Mouse (Mus musculus) heart, postnatal 10 days (tissue): Measurements from ENCODE around the gene Leng9. TPM values are rescaled to one million over a fixed set of nuclear protein-coding genes. Genes with fewer than 3 reads are reported as not detected.

ENCODE experiments used
- DNase-seq, 2 experiments: peaks; one replicate each; pipeline ENCODE4 v3.0.0; 2021
- intact Hi-C: fragments of 180-260 bp; cut with DNase I; formaldehyde crosslinking; loops from one replicate; pipeline ENCODE4 v1.15.1; 2025
- total RNA-seq, 2 experiments: library from RNA; stranded (reverse); gene quantifications; 2 replicates each; pipeline ENCODE4 v1.2.3; 2021

Leng9 gene
- total RNA-seq, 2 experiments from 2014 or later = 2.8 to 3.2 TPM

- DNase-seq = no peak
- intact Hi-C loops = no loop called here
Measured at GRCm38 (mm10) chr7:4127894-4128293, 22.3 kb downstream of the Leng9 start.

- no peak for DNase-seq
- intact Hi-C loops = no loop called here
Measured at GRCm38 (mm10) chr7:4126992-4127785, 23.0 kb downstream of the Leng9 start.

- DNase-seq = no peak
- intact Hi-C loops = no loop called here
Measured at GRCm38 (mm10) chr7:4125306-4125705, 24.9 kb downstream of the Leng9 start.

GRCm38 (mm10) chr7:4124856-4125255 lies 25.3 kb downstream of the Leng9 start:
- intact Hi-C loops = no loop called here
- DNase-seq = no peak

GRCm38 (mm10) chr7:4124315-4124759 lies 25.8 kb downstream of the Leng9 start:
- DNase-seq = peak; percentile 50 to 59
- intact Hi-C loops = no loop called here

GRCm38 (mm10) chr7:4123732-4124131 lies 26.4 kb downstream of the Leng9 start:
- intact Hi-C loops = no loop called here
- peak; percentile 72 to 80 for DNase-seq

- intact Hi-C loops = no loop called here
- no peak for DNase-seq
Measured at GRCm38 (mm10) chr7:4122783-4123182, 27.4 kb downstream of the Leng9 start.

GRCm38 (mm10) chr7:4122076-4122768 lies 28.0 kb downstream of the Leng9 start:
- no peak for DNase-seq
- intact Hi-C loops = no loop called here

- no peak for DNase-seq
- intact Hi-C loops = no loop called here
Measured at GRCm38 (mm10) chr7:4119976-4120921, 29.9 kb downstream of the Leng9 start.

- DNase-seq = no peak
- intact Hi-C loops = no loop called here
Measured at GRCm38 (mm10) chr7:4119344-4119902, 30.8 kb downstream of the Leng9 start, which contains the start of gene Ttyh1. Ttyh1 (plus strand) TSS chr7:4119408.

GRCm38 (mm10) chr7:4117050-4117814 lies 32.9 kb downstream of the Leng9 start:
- intact Hi-C loops = no loop called here
- DNase-seq = no peak

GRCm38 (mm10) chr7:4111766-4112165 lies 38.4 kb downstream of the Leng9 start:
- no peak for DNase-seq
- intact Hi-C loops = no loop called here

GRCm38 (mm10) chr7:4103411-4103810 lies 46.8 kb downstream of the Leng9 start:
- intact Hi-C loops = loop anchor here (1.0 to 5.0 kb wide), 2 partner anchors 44 to 324 kb away; no protein-coding TSS in a partner anchor
- DNase-seq = peak; percentile 35 to 64

GRCm38 (mm10) chr7:4101144-4101543 lies 49.0 kb downstream of the Leng9 start:
- no peak for DNase-seq
- intact Hi-C loops = loop anchor here (5.0 kb wide), 1 partner anchor 46 kb away; no protein-coding TSS in a partner anchor

GRCm38 (mm10) chr7:4098832-4099231 lies 51.3 kb downstream of the Leng9 start:
- no peak for DNase-seq
- intact Hi-C loops = no loop called here

- DNase-seq = no peak
- intact Hi-C loops = no loop called here
Measured at GRCm38 (mm10) chr7:4098301-4098700, 51.9 kb downstream of the Leng9 start.
